Comparison of ENCODE assay signal across 27 mouse cellular contexts in the genomic region with DNA sequence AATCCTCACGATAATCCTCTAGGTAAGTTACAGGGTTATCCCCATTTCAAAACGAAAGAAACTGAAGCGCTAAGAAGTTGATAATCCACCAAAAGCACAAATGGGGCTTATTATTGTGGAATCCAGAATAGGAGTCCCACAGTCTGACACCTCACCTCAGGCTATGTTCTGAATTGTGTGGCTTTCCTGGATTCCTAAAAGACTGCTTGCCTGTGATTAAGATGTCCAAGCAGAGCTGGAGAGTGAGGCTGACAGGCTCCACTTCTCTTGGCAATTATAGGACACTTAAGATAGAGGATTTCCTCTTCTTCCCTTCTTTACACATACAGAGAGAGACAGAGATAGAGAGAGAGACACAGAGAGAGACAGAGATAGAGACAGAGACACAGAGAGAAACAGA.
"Had no signal": no experiment of that assay in that cellular context is flagged by ENCODE, and none has a peak within 500 bp of the region (broad histone marks: within the 10 kb centered on the region; RNA-seq: fewer than 3 reads in every experiment).

No protein-coding gene starts in this region.

- H3K36me3 ChIP-seq: embryonic facial prominence, embryonic 10.5 days; embryonic facial prominence, embryonic 12.5 days; embryonic facial prominence, embryonic 13.5 days; embryonic facial prominence, embryonic 15.5 days; forebrain, embryonic 10.5 days; forebrain, embryonic 12.5 days; forebrain, embryonic 15.5 days had no signal

- H3K4me1 ChIP-seq: embryonic facial prominence, embryonic 10.5 days; embryonic facial prominence, embryonic 12.5 days; embryonic facial prominence, embryonic 13.5 days; embryonic facial prominence, embryonic 15.5 days; forebrain, embryonic 10.5 days; forebrain, embryonic 12.5 days; forebrain, embryonic 13.5 days; forebrain, embryonic 15.5 days had no signal

- H3K9me3 ChIP-seq: embryonic facial prominence, embryonic 10.5 days; embryonic facial prominence, embryonic 12.5 days; embryonic facial prominence, embryonic 15.5 days; forebrain, embryonic 10.5 days; forebrain, embryonic 13.5 days; forebrain, embryonic 15.5 days had no signal

- H3K27me3 ChIP-seq: embryonic facial prominence, embryonic 12.5 days; embryonic facial prominence, embryonic 15.5 days; forebrain, embryonic 12.5 days; forebrain, embryonic 13.5 days; forebrain, embryonic 15.5 days had no signal

- H3K4me2 ChIP-seq: embryonic facial prominence, embryonic 12.5 days; embryonic facial prominence, embryonic 13.5 days; embryonic facial prominence, embryonic 15.5 days; forebrain, embryonic 12.5 days; forebrain, embryonic 13.5 days; forebrain, embryonic 15.5 days had no signal

- ATAC-seq: forebrain, embryonic 13.5 days; forebrain, embryonic 14.5 days; forebrain, embryonic 15.5 days; forebrain, embryonic 16.5 days; forebrain, postnatal 0 days had no signal

- H3K4me3 ChIP-seq: embryonic facial prominence, embryonic 10.5 days; embryonic facial prominence, embryonic 12.5 days; embryonic facial prominence, embryonic 13.5 days; embryonic facial prominence, embryonic 15.5 days; erythroblast, embryonic 14.5 days; forebrain, embryonic 10.5 days; forebrain, embryonic 12.5 days; forebrain, embryonic 13.5 days; forebrain, embryonic 15.5 days; gastrocnemius, adult 2 months; heart, adult 2 months had no signal

- H3K9ac ChIP-seq: embryonic facial prominence, embryonic 12.5 days; embryonic facial prominence, embryonic 13.5 days; embryonic facial prominence, embryonic 15.5 days; forebrain, embryonic 12.5 days; forebrain, embryonic 13.5 days; forebrain, embryonic 15.5 days; forebrain, postnatal 0 days had no signal

- DNase-seq: cerebellum, adult 9-10 months; cerebellum, adult 9-11 months; cerebellum, postnatal 10 days; cerebellum, postnatal 14 days; cerebellum, postnatal 25 days; cerebellum, postnatal 36 days; embryo, embryonic 11 days; forebrain, postnatal 0 days; gastrocnemius, adult 2 months; gastrocnemius, postnatal 10 days; gastrocnemius, postnatal 14 days; gastrocnemius, postnatal 25 days; gastrocnemius, postnatal 36 days; heart, adult 11 months; heart, adult 18-20 months; heart, adult 2 months had no signal

- H3K27ac ChIP-seq: embryonic facial prominence, embryonic 10.5 days; embryonic facial prominence, embryonic 12.5 days; embryonic facial prominence, embryonic 13.5 days; embryonic facial prominence, embryonic 15.5 days; forebrain, embryonic 10.5 days; forebrain, embryonic 12.5 days; forebrain, embryonic 13.5 days; forebrain, embryonic 15.5 days; gastrocnemius, adult 2 months; heart, adult 2 months had no signal
